Mouse (Mus musculus): ENCODE results near the gene Actl7b. TPM values are rescaled to one million over a fixed set of nuclear protein-coding genes. Genes with fewer than 3 reads are reported as not detected.

Actl7b gene
- polyA plus RNA-seq, 1 experiment from 2014 or later, result not detected

DNA sequence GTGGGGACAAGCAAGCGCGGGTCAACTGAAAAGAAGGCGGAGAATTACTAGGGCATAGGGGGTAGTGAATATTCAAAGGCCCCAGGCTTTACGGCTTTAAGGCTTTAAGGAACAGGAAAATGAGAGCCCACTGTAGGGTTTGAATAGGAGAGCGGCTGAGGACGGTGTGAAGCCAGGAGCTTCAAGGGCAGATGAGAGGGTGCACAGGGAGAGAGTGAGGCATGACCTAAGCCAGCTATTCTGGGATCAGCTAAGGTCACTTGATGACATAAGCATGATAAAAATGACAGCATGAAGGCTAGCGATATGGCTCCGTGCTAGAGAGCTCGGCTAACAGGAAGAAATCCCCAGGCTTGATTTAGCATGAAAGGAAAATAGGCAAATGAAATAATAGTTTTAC is 21.8 kb downstream of the Actl7b start:
- no peaks in the 10 kb centered on the region for H3K9me3 ChIP-seq (replicated peaks; ENCODE audit: control insufficient read depth, low read length)
- no peaks in the 10 kb centered on the region for H3K4me1 ChIP-seq (ENCODE audit: control insufficient read depth, insufficient read depth, low read length)
- no peaks in the 10 kb centered on the region for H3K27me3 ChIP-seq (ENCODE audit: control insufficient read depth, insufficient read depth, low read length)
- WGBS, result 67% methylated on average over 9 of the region's 9 CpGs
- ATAC-seq (ENCODE audit: insufficient read depth, low FRiP score), result no peak
- H3K4me2 ChIP-seq (ENCODE audit: low read depth, low read length), result no peak overlapping the region
- H3K9ac ChIP-seq (ENCODE audit: low read length), result no peak overlapping the region
- H3K27ac ChIP-seq (ENCODE audit: low read length), result no peak overlapping the region
- no peak overlapping the region for H3K4me3 ChIP-seq (replicated peaks; ENCODE audit: low read length)
- no peaks in the 10 kb centered on the region for H3K36me3 ChIP-seq (ENCODE audit: control insufficient read depth, insufficient read depth, low read length)

DNA sequence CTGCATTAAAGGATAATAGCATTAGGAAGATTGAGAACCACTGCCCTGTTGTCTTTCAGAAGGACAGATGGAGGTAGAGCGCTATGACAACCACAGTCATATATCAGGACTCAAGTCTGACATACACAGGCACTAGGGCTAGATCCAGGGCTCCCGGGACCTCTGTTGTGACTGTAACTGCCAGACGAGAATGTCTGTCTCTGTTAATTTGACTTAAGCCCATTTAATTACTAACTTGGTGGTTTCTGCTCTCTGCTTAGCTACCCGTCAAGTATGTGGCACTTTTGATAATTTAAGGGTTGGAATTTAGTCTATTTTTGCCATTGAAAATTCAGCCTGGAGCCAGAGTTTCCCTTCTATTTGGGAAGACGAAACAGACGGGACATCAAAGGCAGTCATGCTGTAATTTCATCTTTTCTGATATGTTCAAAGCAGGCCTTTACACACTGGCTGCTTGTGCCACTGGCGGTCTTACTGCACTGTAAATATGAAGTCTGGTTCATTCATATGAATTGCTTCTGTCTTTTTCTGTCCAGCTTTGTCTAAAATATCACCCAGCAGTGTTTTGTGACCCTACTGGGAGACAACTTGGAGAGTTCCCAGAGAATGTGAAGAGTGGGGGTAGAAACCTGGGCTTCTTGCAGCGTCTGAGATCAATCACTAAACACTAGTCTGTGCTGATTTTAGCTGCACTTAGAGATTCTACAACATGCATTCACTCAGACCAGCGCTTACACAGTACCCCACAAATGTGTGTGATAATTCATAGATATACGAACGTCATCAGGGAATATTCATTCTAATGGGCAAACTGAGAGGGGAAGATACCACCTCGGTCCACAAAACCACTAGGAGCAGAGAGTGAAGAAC is 22.4 kb downstream of the Actl7b start:
- no peak for ATAC-seq (ENCODE audit: insufficient read depth, low FRiP score)
- H3K4me2 ChIP-seq (ENCODE audit: low read depth, low read length), result no peak overlapping the region
- 66% methylated on average over 12 of the region's 12 CpGs for WGBS

DNA sequence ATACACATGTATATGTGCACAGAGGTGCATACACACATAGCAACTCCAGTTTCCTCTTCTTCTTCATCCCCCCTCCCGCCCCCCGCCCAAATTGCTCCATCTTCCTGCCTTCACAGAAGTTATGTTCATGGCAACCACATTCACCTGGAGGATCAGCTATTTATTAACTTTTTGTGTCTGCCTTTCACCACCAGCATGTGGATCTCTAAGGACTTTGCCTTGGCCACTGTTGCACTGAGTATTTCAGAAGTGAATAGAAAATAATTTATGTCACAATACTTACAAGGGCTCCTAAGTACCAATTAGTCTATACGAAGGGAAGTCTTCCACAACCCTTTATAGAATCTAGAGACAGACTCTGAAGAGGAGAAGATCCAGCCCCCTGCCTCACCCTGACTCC is 23.3 kb downstream of the Actl7b start:
- Histone ChIP-seq H3K9ac (ENCODE audit: low read length) (no peak overlapping the region), H3K4me2 (ENCODE audit: low read depth, low read length) (no peak overlapping the region), H3K9me3 (replicated peaks; ENCODE audit: control insufficient read depth, low read length) (no peaks in the 10 kb centered on the region), H3K4me1 (ENCODE audit: control insufficient read depth, insufficient read depth, low read length) (no peaks in the 10 kb centered on the region), H3K27me3 (ENCODE audit: control insufficient read depth, insufficient read depth, low read length) (no peaks in the 10 kb centered on the region), H3K27ac (ENCODE audit: low read length) (no peak overlapping the region), H3K36me3 (ENCODE audit: control insufficient read depth, insufficient read depth, low read length) (no peaks in the 10 kb centered on the region), H3K4me3 (replicated peaks; ENCODE audit: low read length) (no peak overlapping the region)
- ATAC-seq (ENCODE audit: insufficient read depth, low FRiP score), result no peak
- 88% methylated on average over 3 of the region's 3 CpGs for WGBS

More for the DNA sequence above, 22.4 kb downstream of the Actl7b start:
- Histone ChIP-seq H3K27me3 (ENCODE audit: control insufficient read depth, insufficient read depth, low read length) (no peaks in the 10 kb centered on the region), H3K9ac (ENCODE audit: low read length) (no peak overlapping the region), H3K4me3 (replicated peaks; ENCODE audit: low read length) (no peak overlapping the region), H3K9me3 (replicated peaks; ENCODE audit: control insufficient read depth, low read length) (no peaks in the 10 kb centered on the region), H3K36me3 (ENCODE audit: control insufficient read depth, insufficient read depth, low read length) (no peaks in the 10 kb centered on the region), H3K27ac (ENCODE audit: low read length) (no peak overlapping the region), H3K4me1 (ENCODE audit: control insufficient read depth, insufficient read depth, low read length) (no peaks in the 10 kb centered on the region)

DNA sequence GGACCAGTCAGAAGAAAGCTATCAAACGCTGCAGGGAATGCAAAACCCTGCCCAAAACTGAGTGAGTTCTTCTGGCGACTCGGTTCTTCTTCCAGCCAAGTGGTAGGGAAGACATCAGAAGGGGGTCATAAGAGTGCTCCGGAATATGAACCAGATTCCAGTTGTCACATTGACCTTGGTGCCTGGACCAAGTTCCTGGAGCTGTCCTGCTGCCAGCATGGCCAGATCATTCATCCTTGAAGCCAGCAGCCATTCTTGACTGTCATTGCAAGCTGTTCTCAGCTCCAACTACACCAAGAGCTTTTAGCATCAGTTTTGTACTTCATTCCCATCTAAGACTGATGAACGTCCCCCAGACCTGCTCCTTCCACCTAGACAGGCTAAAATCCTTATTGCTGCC is 24.4 kb downstream of the Actl7b start:
- Histone ChIP-seq H3K4me3 (replicated peaks; ENCODE audit: low read length) (no peak overlapping the region), H3K4me1 (ENCODE audit: control insufficient read depth, insufficient read depth, low read length) (no peaks in the 10 kb centered on the region), H3K27ac (ENCODE audit: low read length) (no peak overlapping the region), H3K36me3 (ENCODE audit: control insufficient read depth, insufficient read depth, low read length) (no peaks in the 10 kb centered on the region), H3K9ac (ENCODE audit: low read length) (no peak overlapping the region), H3K9me3 (replicated peaks; ENCODE audit: control insufficient read depth, low read length) (no peaks in the 10 kb centered on the region), H3K27me3 (ENCODE audit: control insufficient read depth, insufficient read depth, low read length) (no peaks in the 10 kb centered on the region), H3K4me2 (ENCODE audit: low read depth, low read length) (no peak overlapping the region)
- no peak for ATAC-seq (ENCODE audit: insufficient read depth, low FRiP score)
- 60% methylated on average over 5 of the region's 5 CpGs for WGBS

DNA sequence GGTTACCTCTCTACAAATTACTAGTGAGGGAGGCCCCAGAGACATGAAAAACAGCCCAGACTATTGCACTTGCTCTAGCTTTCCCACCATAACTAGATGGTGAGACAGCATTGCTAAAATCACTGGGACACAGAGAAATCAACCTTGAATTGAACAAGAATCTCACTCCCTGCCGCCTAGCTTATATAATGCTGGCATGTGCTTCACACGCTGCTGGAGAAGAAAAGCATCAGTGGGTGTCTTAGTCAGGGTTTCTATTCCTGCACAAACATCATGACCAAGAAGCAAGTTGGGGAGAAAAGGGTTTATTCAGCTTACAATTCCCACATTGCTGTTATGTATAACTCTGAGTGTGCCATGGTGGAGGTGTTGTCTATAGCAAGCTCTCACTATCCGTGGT is 28.1 kb downstream of the Actl7b start:
- no peaks in the 10 kb centered on the region for H3K9me3 ChIP-seq (replicated peaks; ENCODE audit: control insufficient read depth, low read length)
- WGBS, result 79% methylated on average over 3 of the region's 3 CpGs
- H3K4me1 ChIP-seq (ENCODE audit: control insufficient read depth, insufficient read depth, low read length), result no peaks in the 10 kb centered on the region
- H3K27me3 ChIP-seq (ENCODE audit: control insufficient read depth, insufficient read depth, low read length), result no peaks in the 10 kb centered on the region
- no peak overlapping the region for H3K27ac ChIP-seq (ENCODE audit: low read length)
- no peak overlapping the region for H3K4me2 ChIP-seq (ENCODE audit: low read depth, low read length)
- no peak overlapping the region for H3K9ac ChIP-seq (ENCODE audit: low read length)
- no peak overlapping the region for H3K4me3 ChIP-seq (replicated peaks; ENCODE audit: low read length)
- ATAC-seq (ENCODE audit: insufficient read depth, low FRiP score), result no peak
- no peaks in the 10 kb centered on the region for H3K36me3 ChIP-seq (ENCODE audit: control insufficient read depth, insufficient read depth, low read length)

DNA sequence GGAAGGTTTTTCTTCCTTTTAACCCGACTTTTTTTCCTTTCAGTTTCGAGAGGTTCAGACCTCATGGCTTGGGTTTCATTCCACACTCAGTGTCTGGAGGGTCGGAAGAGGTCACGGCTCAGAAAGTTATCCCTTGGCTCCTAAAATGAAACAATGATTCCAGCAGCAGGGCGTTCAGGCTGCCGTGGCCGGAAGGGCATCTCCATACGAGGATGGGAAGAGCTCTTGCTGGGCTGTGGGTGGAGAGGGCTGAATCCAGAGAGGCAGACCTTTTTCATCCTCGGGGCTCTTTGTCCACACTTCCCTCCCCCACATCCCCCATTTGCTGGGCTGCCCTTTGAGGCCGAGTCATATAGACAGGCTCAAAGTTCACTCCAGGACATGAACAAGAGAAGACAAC is 39.0 kb downstream of the Actl7b start:
- Histone ChIP-seq H3K4me3 (replicated peaks; ENCODE audit: low read length) (no peak overlapping the region), H3K27ac (ENCODE audit: low read length) (no peak overlapping the region), H3K4me1 (ENCODE audit: control insufficient read depth, insufficient read depth, low read length) (no peaks in the 10 kb centered on the region), H3K9me3 (replicated peaks; ENCODE audit: control insufficient read depth, low read length) (no peaks in the 10 kb centered on the region), H3K9ac (ENCODE audit: low read length) (no peak overlapping the region), H3K4me2 (ENCODE audit: low read depth, low read length) (no peak overlapping the region), H3K27me3 (ENCODE audit: control insufficient read depth, insufficient read depth, low read length) (no peaks in the 10 kb centered on the region), H3K36me3 (ENCODE audit: control insufficient read depth, insufficient read depth, low read length) (no peaks in the 10 kb centered on the region)
- 29% methylated on average over 10 of the region's 10 CpGs for WGBS
- no peak for ATAC-seq (ENCODE audit: insufficient read depth, low FRiP score)

DNA sequence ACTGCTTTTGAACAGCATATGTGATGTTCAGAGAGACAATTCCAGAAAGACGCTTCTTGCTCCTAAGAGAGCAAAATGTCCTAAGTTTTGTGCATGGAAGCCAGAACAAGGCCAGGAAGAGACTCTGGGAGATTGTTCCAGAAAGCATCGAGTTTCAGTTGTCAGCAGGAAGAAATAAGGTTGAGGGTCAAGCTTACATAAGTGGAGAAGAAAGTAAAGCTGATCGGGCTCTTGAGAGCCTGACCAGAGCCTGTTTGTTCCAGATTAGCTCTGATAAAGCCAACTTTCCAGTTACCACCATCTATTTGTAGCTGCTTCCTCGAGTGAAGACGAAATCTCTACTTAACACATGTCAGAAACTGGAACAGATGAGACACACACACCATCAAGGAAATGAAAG is 42.6 kb downstream of the Actl7b start:
- Histone ChIP-seq H3K4me1 (ENCODE audit: control insufficient read depth, insufficient read depth, low read length) (no peaks in the 10 kb centered on the region), H3K4me2 (ENCODE audit: low read depth, low read length) (no peak overlapping the region), H3K27me3 (ENCODE audit: control insufficient read depth, insufficient read depth, low read length) (no peaks in the 10 kb centered on the region), H3K9ac (ENCODE audit: low read length) (no peak overlapping the region), H3K4me3 (replicated peaks; ENCODE audit: low read length) (no peak overlapping the region), H3K9me3 (replicated peaks; ENCODE audit: control insufficient read depth, low read length) (no peaks in the 10 kb centered on the region), H3K27ac (ENCODE audit: low read length) (no peak overlapping the region), H3K36me3 (ENCODE audit: control insufficient read depth, insufficient read depth, low read length) (no peaks in the 10 kb centered on the region)
- WGBS, result 33% methylated on average over 5 of the region's 5 CpGs
- no peak for ATAC-seq (ENCODE audit: insufficient read depth, low FRiP score)

DNA sequence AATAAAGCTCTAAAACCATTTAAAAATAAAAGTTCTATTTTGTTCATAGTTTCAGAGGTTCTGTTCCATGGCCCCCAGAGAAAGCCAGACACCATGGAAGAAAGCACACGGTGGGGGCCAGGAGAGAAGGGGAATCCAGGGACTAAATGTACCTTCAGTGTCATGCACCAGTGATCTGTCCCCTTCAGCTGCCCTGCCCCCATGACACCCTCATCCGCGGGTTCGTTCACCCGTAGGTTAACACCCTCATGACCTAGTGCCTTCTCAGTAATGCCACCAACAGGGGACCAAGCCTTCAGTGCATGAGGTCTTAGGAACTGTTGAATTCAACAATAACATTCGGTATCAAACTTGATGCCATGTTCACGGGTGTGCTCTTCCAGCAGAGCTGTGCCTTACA is 44.8 kb downstream of the Actl7b start:
- no peak overlapping the region for H3K27ac ChIP-seq (ENCODE audit: low read length)
- H3K36me3 ChIP-seq (ENCODE audit: control insufficient read depth, insufficient read depth, low read length), result no peaks in the 10 kb centered on the region
- no peak overlapping the region for H3K4me2 ChIP-seq (ENCODE audit: low read depth, low read length)
- H3K27me3 ChIP-seq (ENCODE audit: control insufficient read depth, insufficient read depth, low read length), result no peaks in the 10 kb centered on the region
- 78% methylated on average over 7 of the region's 7 CpGs for WGBS
- no peak for ATAC-seq (ENCODE audit: insufficient read depth, low FRiP score)
- H3K4me1 ChIP-seq (ENCODE audit: control insufficient read depth, insufficient read depth, low read length), result no peaks in the 10 kb centered on the region
- no peaks in the 10 kb centered on the region for H3K9me3 ChIP-seq (replicated peaks; ENCODE audit: control insufficient read depth, low read length)
- H3K9ac ChIP-seq (ENCODE audit: low read length), result no peak overlapping the region
- H3K4me3 ChIP-seq (replicated peaks; ENCODE audit: low read length), result no peak overlapping the region
